Mouse (Mus musculus) frontal cortex, adult 2 months (tissue): ENCODE measurements around the gene Sec24d. TPM values are rescaled to one million over a fixed set of nuclear protein-coding genes. Genes with fewer than 3 reads are reported as not detected.

Experiments
- DNase-seq, 2 experiments: peaks; one replicate each; pipeline ENCODE4 v3.0.0; 2022; ENCODE audit warnings: low spot score in 1 of 2; ENCODE audit errors: extremely low spot score in 1 of 2
- polyA plus RNA-seq: library from polyadenylated mRNA; depleted of rRNA; stranded (reverse); fragments of >200 nt; gene quantifications from 2 replicates; pipeline ENCODE4 v1.2.3, GENCODE M21; 2012; rRNA removed

The Sec24d gene
- polyA plus RNA-seq, result 8.4 and 10.4 TPM in 2 replicates

DNA sequence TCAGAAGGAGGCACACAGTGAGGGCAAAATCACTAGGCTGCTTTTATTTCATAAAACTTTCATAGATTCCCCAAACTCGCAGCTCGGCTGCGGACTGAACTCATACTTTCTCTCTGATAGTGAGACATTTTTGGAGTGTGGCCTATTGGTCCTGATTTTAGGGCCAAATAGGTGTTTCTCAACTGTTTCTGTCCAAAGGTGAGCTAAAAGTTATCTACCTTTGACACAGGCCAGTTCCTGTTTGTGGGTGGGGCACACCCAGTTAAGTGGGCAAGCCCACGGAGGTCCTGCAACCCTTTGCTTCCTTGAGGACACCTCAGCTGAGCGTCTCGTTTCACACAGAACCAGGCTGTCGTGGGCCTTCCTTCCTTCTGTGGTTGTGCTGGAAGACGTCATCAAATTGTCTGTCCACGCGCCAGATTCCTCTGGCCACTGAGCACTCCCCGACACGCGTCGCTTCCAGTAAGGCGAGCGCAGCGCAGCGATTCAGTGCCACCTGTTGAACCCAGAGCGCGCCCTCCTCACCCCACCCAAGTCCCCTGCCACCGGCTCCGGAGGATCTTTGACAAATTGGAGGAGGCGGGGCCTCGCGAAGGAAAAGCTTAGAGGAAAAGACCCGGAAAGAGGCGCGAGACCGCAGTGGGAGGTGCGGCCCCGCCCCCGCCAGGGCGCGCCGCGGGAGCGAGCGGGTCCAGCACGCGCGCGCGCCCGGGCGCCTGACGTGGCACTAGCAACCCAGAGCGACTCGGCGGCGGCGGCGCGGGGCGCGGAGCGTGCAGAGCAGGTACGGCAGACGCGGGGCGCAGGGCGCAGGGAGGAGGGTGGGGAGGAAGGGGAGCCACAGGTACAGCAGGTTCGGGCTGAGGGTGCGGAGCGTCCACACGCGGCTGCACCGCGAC, at the start of gene Sec24d:
Gene Sec24d, plus strand, starts transcription at position 703 of the 899 bp plus-strand sequence.
- peak; percentile 24 to 79 for DNase-seq

DNA sequence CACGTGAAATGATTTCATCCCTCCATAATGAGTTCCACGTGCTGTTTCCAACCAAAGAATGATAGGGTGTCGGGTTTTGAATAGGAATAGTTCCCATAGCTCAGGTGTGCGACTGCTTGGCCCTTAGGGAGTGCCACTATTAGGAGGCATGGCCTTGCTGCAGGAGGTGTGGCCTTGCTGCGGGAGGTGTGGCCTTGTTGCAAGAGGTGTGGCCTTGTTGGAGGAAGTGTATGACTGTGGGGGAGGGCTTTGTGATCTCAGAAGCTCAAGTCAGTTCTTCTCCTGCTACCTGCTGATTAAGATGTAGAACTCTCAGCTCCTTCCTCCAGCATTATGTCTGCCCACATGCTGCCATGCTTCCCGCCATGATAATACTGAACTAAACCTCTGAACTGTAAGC, 48.6 kb upstream of the Sec24d start:
- DNase-seq, result no peak

DNA sequence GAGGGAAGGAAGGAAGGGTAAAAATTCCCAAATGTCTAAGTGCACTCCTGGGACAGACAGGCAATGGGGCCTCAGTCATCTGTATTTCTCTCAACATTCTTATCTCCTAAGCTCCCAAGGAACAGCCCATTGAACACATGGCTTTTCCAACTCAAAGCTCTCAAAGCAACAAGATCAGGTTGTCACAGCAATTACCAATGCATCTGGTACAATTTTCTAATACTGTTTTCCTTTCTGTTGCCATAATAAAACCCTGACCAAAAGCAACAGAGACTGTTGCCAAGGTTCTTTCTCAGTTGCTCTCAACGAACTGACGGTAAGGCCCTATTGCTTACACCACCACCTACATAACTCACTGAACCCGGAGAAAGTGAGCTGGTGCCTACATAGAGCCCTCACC, 40.0 kb upstream of the Sec24d start:
- no peak for DNase-seq

DNA sequence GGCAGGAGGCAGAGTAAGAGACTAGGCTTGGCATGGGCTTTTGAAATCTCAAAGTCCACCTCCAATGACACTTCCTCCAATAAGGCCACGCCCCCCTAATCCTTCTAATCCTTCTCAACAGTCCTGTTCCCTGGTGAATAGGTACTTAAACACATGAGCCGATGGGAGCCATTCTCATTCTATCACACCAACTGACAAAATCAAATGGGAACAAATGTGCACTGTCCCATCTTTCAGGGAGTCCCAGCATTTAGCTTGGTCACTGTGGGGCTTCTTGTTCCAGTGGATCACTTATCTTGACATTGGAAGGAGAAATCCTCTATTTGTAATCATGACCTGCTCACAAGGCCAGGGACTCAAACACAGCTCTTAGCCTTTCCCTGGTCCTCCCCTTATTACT, 35.6 kb upstream of the Sec24d start:
- DNase-seq, result no peak

DNA sequence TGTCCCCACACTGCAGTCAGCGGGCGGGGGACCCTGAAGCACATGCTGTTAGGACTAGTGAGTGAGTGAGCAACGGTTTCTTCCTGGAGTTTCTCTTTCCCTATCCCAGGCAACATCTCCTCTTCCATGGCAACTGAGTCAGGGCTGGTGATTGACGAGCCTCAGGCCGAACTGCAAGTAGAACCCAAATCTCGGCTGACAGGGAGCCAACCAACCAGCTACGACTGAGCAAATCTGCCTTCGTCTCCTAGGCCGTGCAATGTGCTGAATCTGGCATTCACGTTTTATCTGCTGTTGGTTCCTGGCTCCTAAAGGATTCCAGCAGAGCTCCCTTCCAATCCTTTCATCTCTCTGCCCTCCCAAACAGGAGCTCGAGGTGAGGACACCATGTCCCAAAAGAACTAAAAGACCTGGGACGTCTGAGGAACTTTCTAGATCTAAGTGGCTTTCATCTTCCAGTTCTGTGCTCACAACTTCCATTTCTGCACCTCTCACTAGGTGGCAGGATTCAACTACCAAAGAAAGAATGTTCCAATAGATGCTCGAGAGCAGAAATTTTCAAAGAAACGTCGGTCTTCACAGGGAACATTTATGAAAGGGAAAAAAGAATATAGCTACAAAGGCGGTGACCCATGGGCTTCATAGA, 32.9 kb upstream of the Sec24d start:
- peak; percentile 19 to 80 for DNase-seq

DNA sequence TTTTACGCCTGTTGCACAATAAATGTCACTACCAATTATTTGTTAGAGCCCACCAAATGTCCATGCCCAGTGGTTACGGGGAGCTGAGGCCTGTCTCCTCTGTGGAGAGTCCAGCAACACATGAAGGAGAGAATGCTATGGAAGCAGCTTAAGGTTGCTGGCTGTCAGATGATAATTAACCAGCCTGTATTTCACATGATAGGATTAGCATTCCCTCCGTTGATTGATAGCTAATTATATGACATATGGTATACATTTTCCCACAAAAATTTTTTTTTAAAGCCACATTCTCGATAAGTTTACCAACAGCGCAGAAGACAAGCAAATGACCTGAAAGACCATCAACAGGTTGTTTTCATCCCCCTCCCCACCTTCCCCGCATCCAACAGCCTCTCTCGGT, 31.8 kb upstream of the Sec24d start:
- no peak for DNase-seq

DNA sequence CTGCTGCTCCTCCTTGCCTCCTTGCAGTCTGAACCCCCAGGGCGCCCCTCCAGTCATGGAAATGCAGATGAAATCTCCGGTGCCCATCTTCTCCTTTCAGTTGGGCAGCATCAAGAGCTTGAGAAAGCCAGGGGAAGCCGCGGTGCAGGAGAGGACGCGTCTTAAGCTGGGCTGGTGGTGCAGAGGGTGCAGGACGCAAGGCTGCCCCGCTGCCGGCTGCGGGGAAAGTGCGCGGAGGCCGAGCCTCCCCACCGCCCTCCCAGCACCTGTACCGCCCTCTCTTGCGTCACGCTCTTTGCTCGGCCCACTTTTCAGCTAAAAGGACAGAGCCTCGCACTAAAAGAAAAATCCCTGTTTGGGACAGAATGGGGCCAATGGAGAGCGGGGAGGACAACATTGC, 31.3 kb upstream of the Sec24d start, which contains the start of gene Synpo2:
Gene Synpo2, minus strand, starts transcription at position 229 of the 400 bp plus-strand sequence.
- DNase-seq, result peak in 1 of 2 experiments; percentile 52

DNA sequence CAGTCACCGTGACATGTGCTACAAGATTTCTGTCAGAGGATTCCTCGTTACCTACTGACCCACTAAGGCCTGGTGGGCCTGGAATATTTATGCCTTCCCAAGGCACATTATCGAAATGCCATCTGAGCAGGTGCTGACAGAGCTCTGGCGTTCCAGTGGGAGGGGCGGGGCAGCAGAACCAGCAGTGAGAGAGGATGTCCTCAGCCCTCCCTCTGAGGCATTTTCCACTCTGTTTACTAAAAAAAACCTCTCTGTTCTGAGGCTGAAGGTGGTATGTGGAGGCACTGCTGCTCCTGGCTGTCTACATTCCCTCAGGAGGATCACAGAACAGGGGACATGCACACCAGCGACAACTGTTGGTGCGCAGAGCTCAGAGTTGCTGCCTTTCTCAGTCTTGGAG, 30.2 kb upstream of the Sec24d start:
- DNase-seq, result no peak

DNA sequence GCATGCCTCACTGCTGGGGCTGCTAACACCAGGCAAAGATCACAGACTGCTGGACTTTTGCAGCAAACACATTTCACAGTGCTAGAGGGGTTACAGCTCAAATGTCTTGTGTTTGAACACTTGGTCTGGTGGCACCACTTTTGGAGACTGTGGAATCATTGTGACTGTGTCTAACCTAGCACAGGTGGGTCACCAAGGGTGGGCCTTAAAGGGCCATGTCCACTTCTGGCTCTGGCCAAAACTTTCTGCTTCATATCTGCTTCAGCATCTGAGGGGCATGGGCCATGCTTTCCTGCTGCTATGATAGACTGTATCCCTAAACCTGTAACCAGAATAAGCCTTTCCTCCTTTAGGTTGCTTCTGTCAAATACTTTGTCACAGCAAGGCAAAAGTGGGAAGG, 29.8 kb upstream of the Sec24d start:
- DNase-seq, result no peak

DNA sequence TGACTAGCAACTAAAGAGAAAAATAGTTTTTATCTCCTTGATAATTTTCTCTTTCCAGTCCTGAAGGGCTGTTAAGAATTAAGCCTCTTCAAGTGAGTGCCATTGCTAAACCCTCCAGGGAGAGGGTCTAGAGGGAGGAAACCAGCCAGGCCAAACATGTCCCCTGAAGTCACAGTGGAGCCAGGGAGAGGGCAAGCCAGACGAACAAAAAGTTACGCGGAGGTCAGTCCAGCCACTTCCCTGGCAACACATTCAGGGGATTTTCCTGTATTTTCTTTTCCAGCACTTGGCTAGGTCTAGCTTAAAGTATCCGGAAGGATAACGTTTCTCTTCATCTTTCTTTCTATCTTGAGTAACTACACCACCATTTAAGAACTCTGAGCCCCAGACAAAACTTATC, 22.9 kb upstream of the Sec24d start:
- DNase-seq, result no peak

DNA sequence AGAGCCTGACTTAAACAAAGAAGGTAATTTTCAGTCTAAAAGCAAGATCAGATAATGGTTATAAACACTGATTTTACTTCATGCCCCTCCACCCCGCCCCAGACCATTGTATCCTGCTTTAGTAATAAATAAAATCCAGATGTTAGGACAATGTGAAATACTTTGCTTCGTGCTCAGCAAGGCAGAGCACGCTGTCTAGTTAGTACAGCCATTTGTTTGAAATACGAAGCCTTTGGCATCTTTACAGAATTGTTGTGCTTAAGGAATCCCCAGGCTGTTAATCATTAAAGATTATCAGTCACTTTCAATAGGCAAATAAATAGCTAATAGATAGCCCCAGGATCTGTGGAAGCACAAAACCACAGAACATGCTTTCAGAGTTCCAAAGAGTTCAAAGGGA, 21.6 kb upstream of the Sec24d start:
- DNase-seq, result no peak

DNA sequence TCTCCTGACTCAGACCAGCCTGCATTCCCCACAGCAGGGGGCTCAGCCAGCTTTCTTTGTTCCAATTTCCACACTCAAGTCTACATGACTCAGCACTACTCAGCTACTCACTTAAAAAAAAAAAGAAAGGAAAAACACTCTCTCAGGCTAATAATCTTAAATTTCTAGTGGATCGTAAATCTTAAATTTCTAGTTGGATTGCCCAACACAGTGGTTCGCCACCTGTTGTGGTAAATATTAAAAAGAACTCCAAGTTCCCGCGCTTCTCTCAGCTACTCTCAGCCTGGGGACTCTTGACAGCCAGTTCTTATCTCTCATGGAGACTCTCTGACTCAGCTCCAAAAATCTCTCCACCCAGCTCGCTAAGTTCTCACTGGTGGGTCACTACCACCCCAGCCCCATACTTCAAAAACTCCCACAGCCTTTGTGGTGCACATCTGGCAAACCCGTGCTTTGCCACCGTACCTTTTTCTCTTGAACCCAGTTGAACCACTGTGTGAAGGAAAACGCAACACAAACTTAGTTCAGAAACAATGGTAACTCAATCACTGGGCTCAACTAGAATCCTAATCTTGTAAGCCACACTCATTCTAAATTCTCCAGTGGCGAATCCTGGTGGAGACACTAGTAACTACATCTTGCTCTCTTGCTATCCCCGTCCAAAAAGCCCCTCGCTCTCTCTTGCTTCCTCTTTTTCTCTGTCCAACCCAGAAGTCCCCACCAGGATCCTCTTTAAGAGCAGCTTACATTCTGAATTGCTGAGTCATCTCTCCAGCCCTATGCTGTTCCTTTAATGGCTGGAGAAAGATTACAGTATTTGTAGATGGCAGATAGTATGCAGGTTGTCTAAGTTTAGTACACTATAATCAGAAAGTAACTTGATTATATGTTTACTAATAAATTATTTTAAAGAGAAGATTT, 10.8 kb upstream of the Sec24d start:
- DNase-seq, result no peak

DNA sequence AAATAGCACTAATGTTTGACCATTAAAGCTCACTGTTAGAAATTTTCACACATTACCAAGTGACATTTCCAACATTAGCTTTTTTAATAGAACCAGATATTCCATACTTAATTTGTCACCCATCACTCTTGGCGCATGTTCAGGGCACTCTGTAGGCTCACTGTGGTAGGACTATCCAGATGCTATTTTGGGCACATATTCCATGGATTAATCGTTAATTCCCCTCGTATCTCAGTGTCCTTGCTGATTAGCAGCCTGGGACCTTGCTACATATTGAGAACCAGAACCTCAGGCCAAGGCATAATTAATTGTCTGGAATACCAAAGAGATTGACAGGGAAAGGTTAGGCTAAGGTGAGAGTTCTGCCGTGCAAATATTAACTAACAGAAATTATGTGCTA, 8.5 kb upstream of the Sec24d start:
- DNase-seq, result no peak

DNA sequence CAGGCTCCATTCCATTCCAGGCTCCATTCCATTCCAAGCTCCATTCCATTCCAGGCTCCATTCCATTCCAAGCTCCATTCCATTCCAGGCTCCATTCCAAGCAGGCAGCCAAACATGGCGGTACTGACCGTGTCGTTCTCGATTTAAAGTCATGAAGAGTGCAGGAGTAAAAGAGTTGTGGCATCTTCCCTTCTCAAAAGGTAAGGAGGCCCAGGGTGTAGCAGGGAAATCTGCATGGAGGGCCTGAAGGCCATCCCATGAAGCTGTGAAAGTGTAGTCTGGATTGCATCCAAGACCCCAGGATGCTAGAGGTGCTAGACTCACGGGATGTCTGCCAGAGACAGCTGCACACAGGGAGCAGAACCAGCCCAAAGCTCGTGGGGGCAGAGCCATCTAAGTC, 2.5 kb upstream of the Sec24d start:
- peak in 1 of 2 experiments; percentile 25 for DNase-seq

DNA sequence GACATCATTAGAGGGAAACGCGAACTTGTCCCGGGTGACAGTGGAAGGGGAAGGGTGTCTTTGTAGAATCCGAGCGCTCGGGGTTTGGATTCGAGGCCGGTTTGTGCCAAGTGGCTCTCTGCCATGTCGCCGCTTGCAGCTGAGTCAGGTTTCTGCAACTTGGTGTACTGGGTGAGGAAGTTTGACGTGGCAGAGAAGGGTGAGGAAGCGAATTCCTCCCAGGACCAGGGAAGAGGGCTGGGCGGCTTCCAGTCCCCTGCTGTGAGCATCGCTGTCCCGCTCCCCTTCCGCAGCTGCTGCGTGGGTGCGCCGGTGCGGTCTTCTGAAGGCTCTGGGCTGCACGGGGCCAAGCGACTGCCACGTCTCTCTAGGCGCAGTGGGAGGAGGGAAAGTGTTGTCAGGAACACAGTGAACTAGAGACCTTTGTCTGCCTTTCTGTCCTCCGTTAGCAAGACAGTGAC, 516 bp downstream of the Sec24d start:
- DNase-seq, result peak; percentile 17 to 73

DNA sequence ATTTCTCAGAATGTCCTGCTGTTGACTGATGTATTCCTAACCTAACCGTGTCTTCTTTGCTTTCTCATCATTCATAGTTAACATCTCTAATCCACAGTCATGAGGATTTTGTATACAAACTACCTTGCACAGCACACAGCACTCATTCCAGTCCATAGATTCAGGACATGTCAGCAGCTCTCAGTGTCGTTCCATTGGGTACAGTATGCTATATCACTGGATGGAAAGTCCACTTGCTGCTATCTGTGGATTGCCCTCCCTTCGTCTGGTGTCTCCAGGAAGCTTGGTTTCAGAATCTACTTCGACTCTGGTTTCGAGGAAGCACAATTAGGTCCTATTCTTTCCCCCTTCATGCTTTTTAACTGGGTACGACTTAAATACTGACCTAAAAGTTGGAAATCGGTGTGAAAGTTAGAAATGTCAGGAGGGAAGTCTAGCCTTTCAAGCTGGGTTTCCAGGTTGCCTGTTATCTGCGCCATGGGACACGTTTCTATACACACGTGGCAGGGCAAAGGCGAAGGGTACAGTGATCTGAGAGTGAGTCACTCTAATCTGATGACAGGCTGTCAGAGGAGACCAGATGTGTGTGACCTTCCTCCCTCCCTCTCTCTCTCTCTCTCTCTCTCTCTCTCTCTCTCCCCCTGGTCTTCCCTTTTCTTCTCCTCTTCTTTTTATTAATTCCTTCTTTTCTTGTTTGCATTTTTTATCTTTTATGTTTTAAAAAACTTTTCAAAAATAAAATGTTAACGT, 15.8 kb downstream of the Sec24d start:
- no peak for DNase-seq

DNA sequence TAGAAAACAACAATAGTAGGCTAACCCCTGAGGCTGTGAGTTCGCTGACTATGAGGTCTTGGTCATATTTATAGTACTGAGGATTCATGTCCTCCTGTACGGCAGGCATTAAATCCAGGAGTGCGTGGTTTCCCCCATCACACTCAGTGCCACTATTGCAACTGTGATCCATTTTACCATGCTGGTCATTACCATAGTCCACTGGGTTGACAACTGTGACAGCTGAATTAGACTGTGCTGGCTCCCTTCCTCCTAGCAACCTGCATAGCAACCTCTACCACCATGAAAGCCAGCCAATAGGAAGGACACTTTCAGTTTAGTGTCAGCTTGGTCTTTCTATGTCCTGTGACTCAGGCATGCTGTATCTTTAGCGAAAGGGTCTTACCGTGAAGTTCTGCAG, 17.0 kb downstream of the Sec24d start:
- no peak for DNase-seq

DNA sequence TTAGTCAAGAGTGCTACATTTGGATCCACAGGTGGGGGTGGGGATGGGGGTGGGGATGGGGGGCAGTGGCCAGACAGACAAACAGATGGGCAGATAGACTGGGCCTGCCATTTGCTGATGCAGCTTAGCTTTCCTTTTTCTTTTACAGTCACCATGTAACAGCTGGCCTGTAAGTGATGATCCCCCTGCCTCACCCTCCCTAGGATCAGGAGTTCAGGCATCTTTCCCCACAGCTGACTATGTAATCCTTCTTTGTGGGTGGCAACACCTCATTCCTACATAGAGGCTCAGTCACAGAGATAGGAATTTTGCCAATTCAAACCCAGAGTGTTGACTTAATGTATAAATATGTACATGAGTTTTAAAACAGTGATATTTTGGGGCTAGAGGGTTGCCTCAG, 18.4 kb downstream of the Sec24d start:
- DNase-seq, result no peak

DNA sequence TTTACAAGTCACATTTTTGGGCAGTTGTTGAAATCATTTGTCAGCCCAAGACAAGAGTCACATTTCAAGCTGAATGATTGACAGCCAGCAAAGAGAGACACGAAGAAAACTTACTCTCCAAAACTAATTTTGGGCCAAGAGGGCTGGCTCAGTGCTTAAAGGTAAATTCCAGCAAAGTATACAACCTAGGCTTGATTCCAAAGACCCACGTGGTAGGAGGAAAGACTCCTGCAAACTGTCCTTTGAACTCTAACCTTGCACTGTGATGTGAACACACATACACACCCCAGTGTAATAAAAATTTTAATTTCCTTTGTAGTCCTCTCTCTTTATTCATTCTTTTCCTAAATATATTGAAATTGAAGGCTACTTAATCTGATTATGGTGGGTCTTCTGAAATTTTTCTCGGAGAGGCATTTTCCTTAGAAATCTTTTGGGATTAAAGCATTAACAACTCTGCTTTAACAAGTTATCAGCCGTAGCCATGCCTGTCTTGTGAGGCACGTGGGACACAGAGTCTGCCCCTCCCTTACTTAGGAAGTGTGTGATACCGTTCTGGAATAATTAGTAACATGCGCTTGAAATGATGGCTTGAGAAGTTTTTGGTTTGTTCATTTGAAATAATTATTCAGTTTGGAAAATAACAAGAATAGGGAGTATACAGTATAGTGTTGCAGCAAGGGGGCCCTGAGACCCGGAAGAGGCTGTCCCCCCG, 21.8 kb downstream of the Sec24d start:
- DNase-seq, result no peak
